Mouse (Mus musculus) liver, embryonic 14.5 days (tissue): ENCODE results near the gene Mgat5.

Experiments used
- CTCF ChIP-seq: IDR thresholded peaks from 2 replicates; pipeline ENCODE4 v1.5.1; 2016; ENCODE audit warnings: antibody characterized with exemption, low read depth, control low read depth
- EP300 ChIP-seq: IDR thresholded peaks from 2 replicates; pipeline ENCODE4 v1.6.1; 2016; ENCODE audit warnings: antibody characterized with exemption, low read depth

- TF ChIP-seq CTCF (no peak), EP300 (no peak)
Observed at GRCm38 (mm10) chr1:127482911-127483310, 278.1 kb downstream of the Mgat5 start.
